Mouse (Mus musculus) forebrain, embryonic 14.5 days (tissue): ENCODE results near the gene Mat1a. TPM values are rescaled to one million over a fixed set of nuclear protein-coding genes. Genes with fewer than 3 reads are reported as not detected.

ENCODE experiments used
- ATAC-seq: fragments of 200-750 bp; cut with Nextera tagmentation; 2 replicates; pipeline ENCODE4 v1.8.0; 2017; ENCODE audit warnings: mild to moderate bottlenecking, moderate library complexity
- DNase-seq: peaks from one replicate; pipeline ENCODE4 v3.0.0-alpha.2; 2015; ENCODE audit warnings: low spot score
- H3K27ac ChIP-seq: fragments of 300-500 bp; sonication (generic); 2 replicates; pipeline ENCODE4 v1.5.1; 2014; ENCODE audit warnings: low read depth, mild to moderate bottlenecking, control low read depth, low read length, moderate library complexity
- H3K27me3 ChIP-seq: fragments of 300-500 bp; sonication (generic); replicated peaks from 2 replicates; pipeline ENCODE4 v1.6.1; 2014; ENCODE audit warnings: low read length, control low read depth, mixed read lengths; ENCODE audit not compliant: control insufficient read depth, insufficient read depth
- H3K36me3 ChIP-seq: fragments of 300-500 bp; sonication (generic); 2 replicates; pipeline ENCODE4 v1.6.1; 2014; ENCODE audit warnings: low read length, control low read depth; ENCODE audit not compliant: control insufficient read depth, insufficient read depth
- H3K4me1 ChIP-seq: fragments of 300-500 bp; sonication (generic); 2 replicates; pipeline ENCODE4 v1.6.1; 2014; ENCODE audit warnings: antibody characterized with exemption, low read length, control low read depth; ENCODE audit not compliant: control insufficient read depth, insufficient read depth
- H3K4me2 ChIP-seq: fragments of 300-500 bp; sonication (generic); 2 replicates; pipeline ENCODE4 v1.6.1; 2014; ENCODE audit warnings: mild to moderate bottlenecking, control low read depth, low read length
- H3K4me3 ChIP-seq: fragments of 300-500 bp; sonication (generic); 2 replicates; pipeline ENCODE4 v1.5.1; 2014; ENCODE audit warnings: low read depth, low read length, control low read depth
- H3K9ac ChIP-seq: fragments of 300-500 bp; sonication (generic); 2 replicates; pipeline ENCODE4 v1.6.1; 2014; ENCODE audit warnings: mild to moderate bottlenecking, low read length, control low read depth, moderate library complexity
- H3K9me3 ChIP-seq: fragments of 300-500 bp; sonication (generic); replicated peaks from 2 replicates; pipeline ENCODE4 v1.6.1; 2016; ENCODE audit warnings: low read length, control low read depth, mixed read lengths; ENCODE audit not compliant: control insufficient read depth
- WGBS: fragments of 180-500 bp; shearing (Covaris S2); extraction: QIAGEN DNeasy Blood & Tissue Kit; methylation state at CpG from one replicate; pipeline ENCODE4 v1.1.7; 2014; 5-methylcytosine and 5-hydroxymethylcytosine counted together
- polyA plus RNA-seq: library from polyadenylated mRNA; unstranded; fragments of >200 nt; fragmentation: Nextera tagmentation; extraction: Ambion mirVana; gene quantifications from 2 replicates; pipeline ENCODE4 v1.2.1, GENCODE M21; 2014

Mat1a gene
- polyA plus RNA-seq, 1 experiment from 2014 or later = not detected

DNA sequence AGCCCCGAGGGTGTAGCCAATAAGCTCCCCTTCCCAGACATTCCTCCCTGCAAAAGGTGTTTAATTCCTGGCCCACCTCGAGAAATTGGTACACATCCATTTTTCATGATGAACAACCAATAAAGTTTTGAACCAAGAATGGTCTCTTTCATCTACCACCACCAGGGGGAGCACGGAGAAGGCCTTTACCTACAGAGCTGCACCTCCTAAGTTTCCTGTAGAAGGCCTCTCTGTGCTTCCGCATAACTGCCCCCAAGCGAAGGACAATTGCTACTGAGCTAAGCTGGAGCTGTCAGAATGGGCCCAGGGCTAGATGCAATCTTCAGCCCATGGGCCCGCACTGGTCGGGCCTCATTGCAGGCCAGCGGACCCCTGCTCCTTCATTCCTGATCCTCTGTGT, 14.1 kb upstream of the Mat1a start:
- Histone ChIP-seq H3K4me1 (no peaks in the 10 kb centered on the region), H3K9me3 (no peaks in the 10 kb centered on the region), H3K4me3 (no peak overlapping the region), H3K4me2 (no peak overlapping the region), H3K27me3 (no peaks in the 10 kb centered on the region), H3K36me3 (no peaks in the 10 kb centered on the region), H3K9ac (no peak overlapping the region), H3K27ac (no peak overlapping the region)
- ATAC-seq = no peak
- peak; percentile 11 for DNase-seq
- 48% methylated on average over 8 of the region's 8 CpGs for WGBS

DNA sequence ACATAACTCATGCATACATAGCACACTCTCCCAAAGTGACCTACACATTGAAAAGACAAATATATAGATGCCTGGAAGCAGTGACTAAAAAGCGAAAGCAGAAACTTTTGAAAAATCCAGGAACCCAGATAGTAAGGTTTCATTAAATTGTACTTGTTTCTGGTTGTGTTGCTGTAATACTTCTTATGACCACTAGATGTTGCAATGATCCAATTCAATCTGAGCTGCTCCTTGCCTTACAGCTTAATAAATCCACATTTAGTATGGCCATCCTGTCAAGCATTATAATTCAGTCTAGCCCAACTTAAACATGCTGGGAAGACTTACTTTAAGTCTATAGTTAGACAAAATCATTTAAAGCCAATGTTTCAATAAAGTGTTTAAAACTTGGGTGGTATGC, 10.7 kb upstream of the Mat1a start:
- Histone ChIP-seq H3K4me1 (no peaks in the 10 kb centered on the region), H3K27ac (no peak overlapping the region), H3K9ac (no peak overlapping the region), H3K4me2 (no peak overlapping the region), H3K9me3 (no peaks in the 10 kb centered on the region), H3K4me3 (no peak overlapping the region), H3K36me3 (no peaks in the 10 kb centered on the region), H3K27me3 (no peaks in the 10 kb centered on the region)
- 56% methylated on average over 1 of the region's 1 CpGs for WGBS
- DNase-seq = peak; percentile 41
- ATAC-seq = no peak

DNA sequence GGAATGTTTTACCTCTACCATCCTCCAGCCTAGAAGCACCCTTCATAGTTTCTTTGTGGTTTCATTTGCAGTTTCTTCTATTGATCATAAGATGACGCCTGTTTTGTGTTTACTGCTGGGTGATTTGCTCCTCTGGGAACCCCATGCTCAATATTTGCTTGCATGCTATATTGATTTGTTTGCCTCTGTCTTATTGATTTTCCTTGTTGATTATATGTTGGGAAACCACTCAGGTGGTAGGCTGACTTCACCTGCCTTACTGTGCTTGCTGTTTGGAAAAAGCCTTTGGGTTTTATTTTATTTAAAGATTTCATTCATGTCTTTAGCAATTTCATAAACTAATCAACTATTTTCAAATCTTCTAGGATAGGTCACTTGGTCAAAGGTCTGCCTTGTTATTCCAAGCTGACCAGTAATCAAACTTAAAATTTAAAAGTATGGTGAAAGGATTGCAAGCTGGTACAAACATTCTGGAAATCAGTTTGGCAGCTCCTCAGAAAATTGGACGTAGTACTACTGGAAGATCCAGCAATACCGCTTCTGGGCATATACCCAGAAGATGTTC, 8.5 kb upstream of the Mat1a start:
- no peak for ATAC-seq
- 85% methylated on average over 3 of the region's 3 CpGs for WGBS
- no peaks in the 10 kb centered on the region for H3K4me1 ChIP-seq

DNA sequence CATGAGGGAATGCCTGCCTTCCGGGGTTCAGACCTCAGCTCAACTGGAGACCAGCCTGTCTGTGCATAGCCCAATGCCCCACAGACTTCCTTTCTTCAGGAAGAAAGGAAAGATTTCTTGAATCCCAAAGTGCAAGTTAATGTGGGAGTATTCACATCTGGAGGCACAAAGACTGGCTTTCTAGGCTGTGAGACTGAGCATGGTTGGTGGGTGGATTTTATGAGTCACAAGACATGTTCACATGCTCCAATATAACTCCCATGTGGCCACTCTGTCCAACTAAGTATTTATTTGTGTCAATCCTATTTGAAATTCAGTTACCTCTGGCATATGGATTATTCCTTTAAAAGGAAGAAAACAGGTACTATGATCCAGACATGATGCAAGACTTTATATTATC, 6.1 kb upstream of the Mat1a start:
- ATAC-seq (no peak), DNase-seq (no peak)
- WGBS = 94% methylated on average over 1 of the region's 1 CpGs
- Histone ChIP-seq H3K4me1 (no peaks in the 10 kb centered on the region), H3K27me3 (no peaks in the 10 kb centered on the region), H3K9ac (no peak overlapping the region), H3K4me3 (no peak overlapping the region), H3K36me3 (no peaks in the 10 kb centered on the region), H3K9me3 (no peaks in the 10 kb centered on the region), H3K4me2 (no peak overlapping the region), H3K27ac (no peak overlapping the region)

More for the DNA sequence above, 8.5 kb upstream of the Mat1a start:
- Histone ChIP-seq H3K9ac (no peak overlapping the region), H3K4me3 (no peak overlapping the region), H3K27me3 (no peaks in the 10 kb centered on the region), H3K9me3 (no peaks in the 10 kb centered on the region), H3K36me3 (no peaks in the 10 kb centered on the region), H3K4me2 (no peak overlapping the region), H3K27ac (no peak overlapping the region)
- no peak for DNase-seq

DNA sequence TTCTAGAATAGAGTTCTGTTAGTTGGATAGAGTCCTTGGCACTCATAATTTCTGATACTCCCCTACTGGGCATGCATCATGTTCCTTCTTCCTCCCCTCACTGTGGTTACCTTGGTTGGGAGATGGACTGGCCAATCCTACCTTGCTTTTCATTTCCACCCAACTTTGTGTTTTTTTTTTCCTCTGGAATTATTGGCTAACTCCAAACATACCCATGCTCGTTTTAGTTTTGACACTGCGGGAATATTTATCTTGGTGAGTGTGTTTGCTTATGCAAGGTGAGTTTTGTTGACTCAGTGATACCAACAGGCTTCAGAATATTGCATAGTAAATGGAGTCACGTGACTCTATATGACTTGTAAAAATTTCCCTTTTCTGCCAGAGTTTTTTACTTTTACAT, 4.1 kb upstream of the Mat1a start:
- 85% methylated on average over 3 of the region's 3 CpGs for WGBS
- no peaks in the 10 kb centered on the region for H3K9me3 ChIP-seq
- H3K4me2 ChIP-seq = no peak overlapping the region
- no peaks in the 10 kb centered on the region for H3K36me3 ChIP-seq
- no peak overlapping the region for H3K27ac ChIP-seq
- H3K9ac ChIP-seq = no peak overlapping the region
- H3K4me1 ChIP-seq = no peaks in the 10 kb centered on the region
- no peak overlapping the region for H3K4me3 ChIP-seq
- ATAC-seq (no peak), DNase-seq (no peak)
- no peaks in the 10 kb centered on the region for H3K27me3 ChIP-seq

DNA sequence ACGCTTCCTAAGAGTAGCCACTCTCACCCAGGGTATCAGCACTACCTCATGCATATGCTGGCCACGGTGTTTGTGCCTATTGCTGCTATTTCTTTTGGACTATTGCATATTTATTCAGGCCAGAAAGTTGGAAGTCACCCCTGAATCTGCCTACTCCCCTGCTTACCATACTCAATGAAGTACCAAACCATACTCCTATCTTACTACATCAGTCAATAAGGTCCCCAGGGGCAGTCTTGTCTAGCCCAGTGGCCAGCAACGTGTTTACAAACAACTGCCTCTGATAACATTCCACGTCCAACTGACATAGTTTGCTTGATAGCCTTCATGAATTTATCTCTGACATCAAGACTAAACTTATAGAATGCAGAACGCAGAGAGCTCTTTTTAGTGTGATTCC, 3.6 kb upstream of the Mat1a start:
- Histone ChIP-seq H3K4me1 (no peaks in the 10 kb centered on the region), H3K4me3 (no peak overlapping the region), H3K27me3 (no peaks in the 10 kb centered on the region), H3K36me3 (no peaks in the 10 kb centered on the region), H3K27ac (no peak overlapping the region), H3K4me2 (no peak overlapping the region), H3K9me3 (no peaks in the 10 kb centered on the region), H3K9ac (no peak overlapping the region)
- ATAC-seq (no peak), DNase-seq (no peak)
- 88% methylated on average over 5 of the region's 5 CpGs for WGBS

DNA sequence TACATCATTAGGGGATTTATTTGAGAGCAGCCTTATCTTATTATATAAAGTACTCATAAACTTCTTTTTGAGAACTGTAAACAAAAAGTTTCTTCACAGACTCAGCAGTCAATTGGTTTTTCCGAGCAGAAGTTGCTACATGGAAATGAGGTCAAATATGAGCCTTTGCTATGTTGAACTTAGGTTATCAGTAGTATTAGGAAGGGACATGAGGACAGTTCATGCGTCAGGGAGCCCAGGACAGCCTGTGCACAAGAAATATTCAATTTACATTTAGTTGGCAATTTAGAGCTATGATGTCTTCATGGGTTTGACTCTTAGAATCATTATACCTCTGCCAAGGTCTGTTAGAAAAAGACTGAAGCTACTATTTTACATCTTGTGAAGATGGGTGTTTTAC, 2.6 kb upstream of the Mat1a start:
- Histone ChIP-seq H3K9me3 (no peaks in the 10 kb centered on the region), H3K4me2 (no peak overlapping the region), H3K9ac (no peak overlapping the region), H3K4me1 (no peaks in the 10 kb centered on the region), H3K4me3 (no peak overlapping the region), H3K27me3 (no peaks in the 10 kb centered on the region), H3K27ac (no peak overlapping the region), H3K36me3 (no peaks in the 10 kb centered on the region)
- WGBS = 86% methylated on average over 2 of the region's 2 CpGs
- DNase-seq (no peak), ATAC-seq (no peak)

DNA sequence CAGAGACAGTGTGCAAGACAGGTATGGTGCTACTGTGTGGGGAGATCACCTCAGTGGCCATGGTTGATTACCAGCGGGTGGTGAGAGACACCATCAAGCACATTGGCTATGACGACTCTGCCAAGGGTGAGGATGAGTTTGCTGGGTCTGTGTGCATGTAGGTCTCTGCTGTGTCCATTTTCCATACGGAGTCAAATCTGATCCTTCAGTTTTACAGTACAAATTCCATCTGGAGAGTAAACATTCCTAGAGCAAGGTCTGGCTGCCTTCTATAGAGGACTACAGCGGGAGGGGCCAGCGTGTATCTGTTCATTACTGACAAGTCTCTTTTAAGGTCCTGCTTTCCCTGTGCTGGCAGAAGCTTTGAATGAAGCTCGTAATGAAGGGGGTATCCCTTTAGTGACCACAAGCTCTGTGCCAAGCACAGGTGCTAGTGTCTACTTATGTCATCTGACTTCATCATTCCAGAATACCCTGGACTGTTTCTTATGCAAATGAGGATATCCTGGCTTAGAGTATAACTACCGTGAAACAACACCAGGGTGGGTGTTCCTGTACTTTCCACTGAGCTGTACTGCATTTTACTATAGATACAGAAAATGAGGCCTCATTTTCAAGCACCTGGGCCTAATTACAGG, 6.3 kb downstream of the Mat1a start:
- Histone ChIP-seq H3K4me2 (no peak overlapping the region), H3K9ac (no peak overlapping the region), H3K27ac (no peak overlapping the region), H3K4me1 (no peaks in the 10 kb centered on the region), H3K27me3 (no peaks in the 10 kb centered on the region), H3K36me3 (no peaks in the 10 kb centered on the region), H3K4me3 (no peak overlapping the region), H3K9me3 (no peaks in the 10 kb centered on the region)
- DNase-seq (no peak), ATAC-seq (no peak)
- 90% methylated on average over 7 of the region's 7 CpGs for WGBS

DNA sequence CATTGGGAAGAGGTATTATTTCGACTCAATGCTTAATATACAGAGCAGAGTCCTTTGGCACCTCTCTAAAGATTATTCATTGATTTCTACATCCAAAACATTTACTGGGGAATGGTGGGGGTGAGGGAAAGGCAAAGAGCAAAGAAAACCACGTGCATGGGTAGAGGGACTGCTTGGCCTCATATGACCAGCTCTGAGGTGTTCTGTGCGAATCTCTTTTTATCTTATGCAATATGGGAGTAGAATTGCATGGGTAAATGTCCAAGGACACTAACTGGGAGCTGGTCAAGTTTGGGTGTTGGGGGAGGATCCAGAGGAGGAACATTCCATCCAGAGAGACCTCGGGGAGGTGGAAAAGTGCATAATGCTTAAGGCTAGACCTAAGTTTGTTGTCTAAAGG, 8.1 kb downstream of the Mat1a start:
- 81% methylated on average over 4 of the region's 4 CpGs for WGBS
- Histone ChIP-seq H3K27ac (no peak overlapping the region), H3K36me3 (no peaks in the 10 kb centered on the region), H3K4me2 (no peak overlapping the region), H3K4me1 (no peaks in the 10 kb centered on the region), H3K27me3 (no peaks in the 10 kb centered on the region), H3K9me3 (no peaks in the 10 kb centered on the region), H3K9ac (no peak overlapping the region), H3K4me3 (no peak overlapping the region)
- no peak for ATAC-seq
- DNase-seq = no peak
